Mouse (Mus musculus): ENCODE data around the gene Slc1a6. TPM values are rescaled to one million over a fixed set of nuclear protein-coding genes. Genes with fewer than 3 reads are reported as not detected.
A peak's percentile ranks its signal among the peaks of the same experiment; 100 is the strongest.
"Not testable (repeated sequence)": the region's sequence is repeated elsewhere in the genome, so short reads cannot be mapped to it uniquely, and the experiment has no call there.

Gene Slc1a6
- polyA plus RNA-seq, 1 experiment from 2014 or later, result 1.1 TPM

GRCm38 (mm10) chr10:78812358-78813060, 32.2 kb downstream of the Slc1a6 start:
- no peak for ATAC-seq (replicated peaks; ENCODE audit: insufficient number of reproducible peaks, low FRiP score, low TSS enrichment, low read depth)
- H3K9ac ChIP-seq (replicated peaks; ENCODE audit: low read length), result no peak overlapping the region
- no peaks in the 10 kb centered on the region for H3K9me3 ChIP-seq (replicated peaks; ENCODE audit: control insufficient read depth, low read length)
- no peak overlapping the region for H3K4me3 ChIP-seq (ENCODE audit: low read depth, low read length)
- H3K4me2 ChIP-seq (ENCODE audit: low read depth, low read length), result no peak overlapping the region
- 63% methylated on average over 6 of the region's 6 CpGs for WGBS
- H3K4me1 ChIP-seq (ENCODE audit: control insufficient read depth, insufficient read depth, low read length), result no peaks in the 10 kb centered on the region
- no peaks in the 10 kb centered on the region for H3K27me3 ChIP-seq (ENCODE audit: control insufficient read depth, insufficient read depth, low read length)
- H3K36me3 ChIP-seq (replicated peaks; ENCODE audit: control insufficient read depth, insufficient read depth, low read depth, low read length), result no peaks in the 10 kb centered on the region
- no peak overlapping the region for H3K27ac ChIP-seq (replicated peaks; ENCODE audit: low read depth, low read length)
- DNase-seq (ENCODE audit: low spot score), result peak; percentile 0

GRCm38 (mm10) chr10:78840456-78840855, 60.2 kb downstream of the Slc1a6 start:
- H3K27me3 ChIP-seq (ENCODE audit: control insufficient read depth, insufficient read depth, low read length); H3K4me3 ChIP-seq (ENCODE audit: low read depth, low read length); H3K9ac ChIP-seq (replicated peaks; ENCODE audit: low read length); H3K9me3 ChIP-seq (replicated peaks; ENCODE audit: control insufficient read depth, low read length); ATAC-seq (replicated peaks; ENCODE audit: insufficient number of reproducible peaks, low FRiP score, low TSS enrichment, low read depth); H3K36me3 ChIP-seq (replicated peaks; ENCODE audit: control insufficient read depth, insufficient read depth, low read depth, low read length); H3K4me1 ChIP-seq (ENCODE audit: control insufficient read depth, insufficient read depth, low read length); DNase-seq (ENCODE audit: low spot score); H3K27ac ChIP-seq (replicated peaks; ENCODE audit: low read depth, low read length); H3K4me2 ChIP-seq (ENCODE audit: low read depth, low read length): not testable (repeated sequence)
- 93% methylated on average over 12 of the region's 12 CpGs for WGBS

- no peak within 1 kb of the TSS for H3K27ac ChIP-seq (replicated peaks; ENCODE audit: low read depth, low read length)
- no peak for DNase-seq (ENCODE audit: low spot score)
Measured at GRCm38 (mm10) chr10:78852066-78852465, 71.8 kb downstream of the Slc1a6 start, which contains the start of gene Olfr1356. Gene Olfr1356, minus strand, starts transcription at chr10:78852166.

More at GRCm38 (mm10) chr10:78852066-78852465, 71.8 kb downstream of the Slc1a6 start, which contains the start of gene Olfr1356:
- no peak within 1 kb of the TSS for H3K9ac ChIP-seq (replicated peaks; ENCODE audit: low read length)
- no peaks in the 10 kb centered on the region for H3K9me3 ChIP-seq (replicated peaks; ENCODE audit: control insufficient read depth, low read length)
- no peaks in the 10 kb centered on the region for H3K27me3 ChIP-seq (ENCODE audit: control insufficient read depth, insufficient read depth, low read length)
- no peak within 1 kb of the TSS for H3K4me2 ChIP-seq (ENCODE audit: low read depth, low read length)
- H3K4me3 ChIP-seq (ENCODE audit: low read depth, low read length), result no peak within 1 kb of the TSS
- H3K36me3 ChIP-seq (replicated peaks; ENCODE audit: control insufficient read depth, insufficient read depth, low read depth, low read length), result no peaks in the 10 kb centered on the region
- no peak for ATAC-seq (replicated peaks; ENCODE audit: insufficient number of reproducible peaks, low FRiP score, low TSS enrichment, low read depth)
- 81% methylated on average over 2 of the region's 2 CpGs for WGBS
- no peaks in the 10 kb centered on the region for H3K4me1 ChIP-seq (ENCODE audit: control insufficient read depth, insufficient read depth, low read length)

Other genes starting within 250 kb of the Slc1a6 start
- gene Ilvbl, start 206.2 kb upstream of the Slc1a6 start, polyA plus RNA-seq (2014; fragmentation: Nextera tagmentation; extraction: Ambion mirVana), result 28.3 and 32.1 TPM in 2 replicates
- 13.5 and 17.1 TPM in 2 replicates for gene Syde1, start 188.5 kb upstream of the Slc1a6 start, polyA plus RNA-seq (2014; fragmentation: Nextera tagmentation; extraction: Ambion mirVana)
- gene Olfr1357, start 162.4 kb upstream of the Slc1a6 start, polyA plus RNA-seq (2014; fragmentation: Nextera tagmentation; extraction: Ambion mirVana), result not detected in 2 replicates
- gene Casp14, start 62.2 kb upstream of the Slc1a6 start, polyA plus RNA-seq (2014; fragmentation: Nextera tagmentation; extraction: Ambion mirVana), result 0.24 TPM in 1 of 2 replicates, not detected in the other
- gene Ccdc105, start 27.4 kb upstream of the Slc1a6 start, polyA plus RNA-seq (2014; fragmentation: Nextera tagmentation; extraction: Ambion mirVana), result 0.11 TPM in 1 of 2 replicates, not detected in the other
- not detected in 2 replicates for gene Olfr1356, start 71.7 kb downstream of the Slc1a6 start, polyA plus RNA-seq (2014; fragmentation: Nextera tagmentation; extraction: Ambion mirVana)
- not detected in 2 replicates for gene Olfr1355, start 95.0 kb downstream of the Slc1a6 start, polyA plus RNA-seq (2014; fragmentation: Nextera tagmentation; extraction: Ambion mirVana)
- not detected in 2 replicates for gene Olfr1354, start 132.7 kb downstream of the Slc1a6 start, polyA plus RNA-seq (2014; fragmentation: Nextera tagmentation; extraction: Ambion mirVana)
- not detected in 2 replicates for gene Olfr8, start 170.1 kb downstream of the Slc1a6 start, polyA plus RNA-seq (2014; fragmentation: Nextera tagmentation; extraction: Ambion mirVana)
- gene Olfr1353, start 182.8 kb downstream of the Slc1a6 start, polyA plus RNA-seq (2014; fragmentation: Nextera tagmentation; extraction: Ambion mirVana), result not detected in 2 replicates
- not detected in 2 replicates for gene Olfr1352, start 200.6 kb downstream of the Slc1a6 start, polyA plus RNA-seq (2014; fragmentation: Nextera tagmentation; extraction: Ambion mirVana)
- gene Olfr1351, start 232.0 kb downstream of the Slc1a6 start, polyA plus RNA-seq (2014; fragmentation: Nextera tagmentation; extraction: Ambion mirVana), result not detected in 2 replicates
- gene Olfr57, start 248.2 kb downstream of the Slc1a6 start, polyA plus RNA-seq (2014; fragmentation: Nextera tagmentation; extraction: Ambion mirVana), result not detected in 2 replicates